Mouse (Mus musculus) activated CD4-positive, CD25-positive, alpha-beta regulatory T cell, adult 4 months (primary cell): Measurements from ENCODE around the gene Il33. TPM values are rescaled to one million over a fixed set of nuclear protein-coding genes. Genes with fewer than 3 reads are reported as not detected.

Source experiments
- ATAC-seq: one replicate; pipeline ENCODE4 v1.8.0; 2017
- polyA plus RNA-seq, 2 experiments: library from polyadenylated mRNA; unstranded; fragments of 100-300 nt; shearing (Covaris generic); gene quantifications; one replicate each; pipeline ENCODE4 v1.2.1; 2017

The Il33 gene
- polyA plus RNA-seq, 2 experiments from 2014 or later: not detected

GRCm38 (mm10) chr19:30001550-30001949, 76.6 kb downstream of the Il33 start:
- ATAC-seq: no peak

GRCm38 (mm10) chr19:30003621-30004020, 78.7 kb downstream of the Il33 start, which contains the start of gene Trpd52l3:
Gene Trpd52l3, plus strand, starts transcription at chr19:30003790.
- ATAC-seq: no peak

GRCm38 (mm10) chr19:30006371-30006770, 81.5 kb downstream of the Il33 start:
- no peak for ATAC-seq

Other genes with a start within 250 kb of the Il33 start
- not detected for gene Mlana, start 227.3 kb upstream of the Il33 start, polyA plus RNA-seq
- gene 9930021J03Rik, start 119.1 kb upstream of the Il33 start, polyA plus RNA-seq: 1 to 10 TPM; 6.5 to 7.5 TPM
- 1 to 10 TPM; 8.4 to 8.7 TPM for gene Ranbp6, start 112.1 kb upstream of the Il33 start, polyA plus RNA-seq
- not detected for gene Trpd52l3, start 78.7 kb downstream of the Il33 start, polyA plus RNA-seq
- 10 to 100 TPM; 32.2 to 45.3 TPM for gene Uhrf2, start 105.4 kb downstream of the Il33 start, polyA plus RNA-seq